Mouse (Mus musculus) small intestine, adult 2 months (tissue): ENCODE measurements around the gene Eng.

Source experiments
- CTCF ChIP-seq: fragments of 200-500 bp; IDR thresholded peaks from 2 replicates; pipeline ENCODE4 v1.5.1; 2012; ENCODE audit warnings: low read depth, mild to moderate bottlenecking, control low read depth, inconsistent platforms, low read length, moderate library complexity, mixed read lengths; ENCODE audit not compliant: insufficient replicate concordance, insufficient read length; ENCODE audit errors: extremely low read depth
- POLR2A ChIP-seq: fragments of 200-500 bp; IDR thresholded peaks from 2 replicates; pipeline ENCODE4 v1.6.1; 2012; ENCODE audit warnings: low read depth, mild to moderate bottlenecking, control low read depth, inconsistent platforms, low read length, moderate library complexity

DNA sequence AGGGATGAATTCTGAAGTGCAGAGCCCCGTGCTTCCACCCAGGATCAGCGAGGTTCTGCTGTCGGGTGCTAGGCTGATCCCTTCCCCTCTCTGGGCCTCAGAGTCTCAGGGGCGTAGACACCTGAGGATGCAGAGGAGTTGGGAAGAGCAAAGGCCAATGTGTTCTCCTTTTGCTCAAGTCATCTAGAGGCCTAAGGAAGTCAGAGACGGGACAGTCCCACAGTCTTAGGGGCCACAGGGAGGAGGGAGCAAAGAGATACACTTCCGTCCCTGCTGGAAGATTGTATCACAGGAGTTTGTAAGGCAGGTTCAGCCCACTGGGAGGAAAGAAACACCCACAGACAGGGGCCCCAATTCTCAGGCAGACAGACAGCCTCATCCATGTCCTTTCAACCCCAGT lies 75.7 kb downstream of the Eng start:
- no peak for TF ChIP-seq POLR2A
- no peak for TF ChIP-seq CTCF
